Mouse (Mus musculus): ENCODE measurements around the gene Elmo1. TPM values are rescaled to one million over a fixed set of nuclear protein-coding genes. Genes with fewer than 3 reads are reported as not detected.
A peak's percentile ranks its signal among the peaks of the same experiment; 100 is the strongest.

Gene Elmo1
- polyA plus RNA-seq, 1 experiment from 2014 or later = 23.5 TPM

GRCm38 (mm10) chr13:20125845-20126244, 35.4 kb downstream of the Elmo1 start:
- no peak for ATAC-seq (ENCODE audit: insufficient number of reproducible peaks, low FRiP score, low TSS enrichment, low read depth)
- 81% methylated on average over 10 of the region's 10 CpGs for WGBS
- H3K4me2 ChIP-seq (replicated peaks) = no peak overlapping the region
- H3K36me3 ChIP-seq = no peaks in the 10 kb centered on the region
- H3K4me3 ChIP-seq (replicated peaks) = no peak overlapping the region
- H3K27ac ChIP-seq (replicated peaks) = no peak overlapping the region
- H3K4me1 ChIP-seq = 0 out of 2 replicates have a peak, but pooled peaks cover 3% of the 10 kb centered on the region
- no peaks in the 10 kb centered on the region for H3K9me3 ChIP-seq (replicated peaks)
- no peak overlapping the region for H3K9ac ChIP-seq
- H3K27me3 ChIP-seq = no peaks in the 10 kb centered on the region

- Histone ChIP-seq H3K9ac (no peak overlapping the region), H3K36me3 (no peaks in the 10 kb centered on the region)
- ATAC-seq (ENCODE audit: insufficient number of reproducible peaks, low FRiP score, low TSS enrichment, low read depth) = no peak
Observed at GRCm38 (mm10) chr13:20127553-20127952, 37.2 kb downstream of the Elmo1 start.

GRCm38 (mm10) chr13:20128097-20128496, 37.7 kb downstream of the Elmo1 start:
- H3K36me3 ChIP-seq = no peaks in the 10 kb centered on the region
- 82% methylated on average over 4 of the region's 4 CpGs for WGBS
- H3K4me1 ChIP-seq = 0 out of 2 replicates have a peak, but pooled peaks cover 4% of the 10 kb centered on the region
- H3K4me2 ChIP-seq (replicated peaks) = no peak overlapping the region
- H3K27me3 ChIP-seq = no peaks in the 10 kb centered on the region
- H3K27ac ChIP-seq (replicated peaks) = no peak overlapping the region
- H3K4me3 ChIP-seq (replicated peaks) = no peak overlapping the region
- no peak overlapping the region for H3K9ac ChIP-seq
- no peak for ATAC-seq (ENCODE audit: insufficient number of reproducible peaks, low FRiP score, low TSS enrichment, low read depth)
- H3K9me3 ChIP-seq (replicated peaks) = no peaks in the 10 kb centered on the region

More at GRCm38 (mm10) chr13:20127553-20127952, 37.2 kb downstream of the Elmo1 start:
- Histone ChIP-seq H3K4me1 (no peaks in the 10 kb centered on the region), H3K4me2 (replicated peaks) (no peak overlapping the region), H3K4me3 (replicated peaks) (no peak overlapping the region), H3K27ac (replicated peaks) (no peak overlapping the region), H3K9me3 (replicated peaks) (no peaks in the 10 kb centered on the region), H3K27me3 (no peaks in the 10 kb centered on the region)
- WGBS = 66% methylated on average over 4 of the region's 4 CpGs

- H3K27me3 ChIP-seq = no peaks in the 10 kb centered on the region
- ATAC-seq (ENCODE audit: insufficient number of reproducible peaks, low FRiP score, low TSS enrichment, low read depth) = no peak
- no peak overlapping the region for H3K9ac ChIP-seq
- H3K4me1 ChIP-seq = peaks cover 12% of the 10 kb centered on the region; the same call in 1 of the 2 replicates
- H3K4me3 ChIP-seq (replicated peaks) = no peak overlapping the region
- no peaks in the 10 kb centered on the region for H3K36me3 ChIP-seq
- no peak overlapping the region for H3K4me2 ChIP-seq (replicated peaks)
- no peak overlapping the region for H3K27ac ChIP-seq (replicated peaks)
- no peaks in the 10 kb centered on the region for H3K9me3 ChIP-seq (replicated peaks)
- WGBS = 82% methylated on average over 3 of the region's 3 CpGs
Observed at GRCm38 (mm10) chr13:20130731-20131130, 40.3 kb downstream of the Elmo1 start.

- no peak for ATAC-seq (ENCODE audit: insufficient number of reproducible peaks, low FRiP score, low TSS enrichment, low read depth)
- peaks cover 12% of the 10 kb centered on the region; the same call in 1 of the 2 replicates for H3K4me1 ChIP-seq
- H3K27ac ChIP-seq (replicated peaks) = no peak overlapping the region
- no peaks in the 10 kb centered on the region for H3K27me3 ChIP-seq
- H3K36me3 ChIP-seq = no peaks in the 10 kb centered on the region
- H3K4me2 ChIP-seq (replicated peaks) = no peak overlapping the region
- H3K9me3 ChIP-seq (replicated peaks) = no peaks in the 10 kb centered on the region
- WGBS = 76% methylated on average over 5 of the region's 5 CpGs
- H3K9ac ChIP-seq = no peak overlapping the region
- H3K4me3 ChIP-seq (replicated peaks) = no peak overlapping the region
Observed at GRCm38 (mm10) chr13:20131322-20131997, 41.1 kb downstream of the Elmo1 start.

GRCm38 (mm10) chr13:20131998-20132371, 41.6 kb downstream of the Elmo1 start:
- WGBS = 83% methylated on average over 4 of the region's 4 CpGs
- H3K9ac ChIP-seq = no peak overlapping the region
- no peak overlapping the region for H3K27ac ChIP-seq (replicated peaks)
- no peak overlapping the region for H3K4me2 ChIP-seq (replicated peaks)
- H3K4me1 ChIP-seq = peaks cover 12% of the 10 kb centered on the region; the same call in 1 of the 2 replicates
- no peak for ATAC-seq (ENCODE audit: insufficient number of reproducible peaks, low FRiP score, low TSS enrichment, low read depth)
- no peaks in the 10 kb centered on the region for H3K27me3 ChIP-seq
- H3K36me3 ChIP-seq = no peaks in the 10 kb centered on the region
- no peak overlapping the region for H3K4me3 ChIP-seq (replicated peaks)
- no peaks in the 10 kb centered on the region for H3K9me3 ChIP-seq (replicated peaks)

- Histone ChIP-seq H3K9me3 (replicated peaks) (no peaks in the 10 kb centered on the region), H3K9ac (no peak overlapping the region), H3K4me2 (replicated peaks) (no peak overlapping the region), H3K36me3 (no peaks in the 10 kb centered on the region), H3K27ac (replicated peaks) (peak overlapping the region; percentile 52; the same call in 1 of the 2 replicates), H3K4me3 (replicated peaks) (no peak overlapping the region), H3K27me3 (no peaks in the 10 kb centered on the region), H3K4me1 (peaks cover 19% of the 10 kb centered on the region; the same call in 1 of the 2 replicates)
- WGBS = 38% methylated on average over 6 of the region's 6 CpGs
- peak; percentile 53 for ATAC-seq (ENCODE audit: insufficient number of reproducible peaks, low FRiP score, low TSS enrichment, low read depth)
Observed at GRCm38 (mm10) chr13:20133602-20134394, 43.4 kb downstream of the Elmo1 start.

- Histone ChIP-seq H3K4me2 (replicated peaks) (no peak overlapping the region), H3K36me3 (no peaks in the 10 kb centered on the region), H3K9ac (no peak overlapping the region), H3K27me3 (no peaks in the 10 kb centered on the region), H3K27ac (replicated peaks) (peak overlapping the region; percentile 14; the same call in 1 of the 2 replicates), H3K4me3 (replicated peaks) (no peak overlapping the region), H3K4me1 (peaks cover 23% of the 10 kb centered on the region; the same call in 1 of the 2 replicates), H3K9me3 (replicated peaks) (no peaks in the 10 kb centered on the region)
- no peak; the same call in 1 of the 2 replicates for ATAC-seq (ENCODE audit: insufficient number of reproducible peaks, low FRiP score, low TSS enrichment, low read depth)
- WGBS = 78% methylated on average over 18 of the region's 18 CpGs
Observed at GRCm38 (mm10) chr13:20134395-20135225, 44.2 kb downstream of the Elmo1 start.

- ATAC-seq (ENCODE audit: insufficient number of reproducible peaks, low FRiP score, low TSS enrichment, low read depth) = no peak
- no peaks in the 10 kb centered on the region for H3K36me3 ChIP-seq
- H3K4me1 ChIP-seq = peaks cover 23% of the 10 kb centered on the region; the same call in 1 of the 2 replicates
- H3K27ac ChIP-seq (replicated peaks) = no peak overlapping the region
- H3K9ac ChIP-seq = no peak overlapping the region
- no peaks in the 10 kb centered on the region for H3K9me3 ChIP-seq (replicated peaks)
- no peaks in the 10 kb centered on the region for H3K27me3 ChIP-seq
- no peak overlapping the region for H3K4me3 ChIP-seq (replicated peaks)
- no peak overlapping the region for H3K4me2 ChIP-seq (replicated peaks)
Observed at GRCm38 (mm10) chr13:20136753-20137152, 46.4 kb downstream of the Elmo1 start.

GRCm38 (mm10) chr13:20138466-20138865, 48.1 kb downstream of the Elmo1 start:
- no peak overlapping the region for H3K9ac ChIP-seq
- peaks cover 17% of the 10 kb centered on the region; the same call in 1 of the 2 replicates for H3K4me1 ChIP-seq
- no peak overlapping the region for H3K4me2 ChIP-seq (replicated peaks)

GRCm38 (mm10) chr13:20139060-20139459, 48.7 kb downstream of the Elmo1 start:
- Histone ChIP-seq H3K9me3 (replicated peaks) (no peaks in the 10 kb centered on the region), H3K27me3 (no peaks in the 10 kb centered on the region), H3K36me3 (no peaks in the 10 kb centered on the region), H3K9ac (no peak overlapping the region), H3K4me2 (replicated peaks) (no peak overlapping the region), H3K4me3 (replicated peaks) (no peak overlapping the region), H3K27ac (replicated peaks) (no peak overlapping the region), H3K4me1 (0 out of 2 replicates have a peak, but pooled peaks cover 11% of the 10 kb centered on the region)
- no peak for ATAC-seq (ENCODE audit: insufficient number of reproducible peaks, low FRiP score, low TSS enrichment, low read depth)
- 64% methylated on average over 6 of the region's 6 CpGs for WGBS

More at GRCm38 (mm10) chr13:20138466-20138865, 48.1 kb downstream of the Elmo1 start:
- 34% methylated on average over 3 of the region's 3 CpGs for WGBS
- H3K27me3 ChIP-seq = no peaks in the 10 kb centered on the region
- no peak overlapping the region for H3K4me3 ChIP-seq (replicated peaks)
- no peaks in the 10 kb centered on the region for H3K36me3 ChIP-seq
- H3K9me3 ChIP-seq (replicated peaks) = no peaks in the 10 kb centered on the region
- no peak for ATAC-seq (ENCODE audit: insufficient number of reproducible peaks, low FRiP score, low TSS enrichment, low read depth)
- no peak overlapping the region for H3K27ac ChIP-seq (replicated peaks)
